In genomic region chr6:120362774-120363687, GRCm38 (mm10) we compare ENCODE assay signal across 8 mouse cellular contexts. TPM values are rescaled to one million over a fixed set of nuclear protein-coding genes. Genes with fewer than 3 reads are reported as not detected.
A peak's percentile ranks its signal among the peaks of the same experiment; 100 is the strongest.
DNase-seq lines count a peak whose midpoint lies in the region; ATAC-seq and TF ChIP-seq lines count a peak whose summit lies in the region.

No protein-coding gene starts in this region.

- in situ Hi-C loops in ES-E14 (cut with MboI; ENCODE audit: low sequenced_read_pairs in 2 of 2, unreplicated experiment in 2 of 2) = no loop called here

- H3K4me3 ChIP-seq in heart, embryonic 14.5 days (ENCODE audit: control insufficient read depth in 1 of 2, insufficient read depth in 1 of 2, low read depth in 1 of 2, low read length in 2 of 2) = peak overlapping the region; percentile 61 to 94
- H3K4me3 ChIP-seq in ES-E14 (ENCODE audit: insufficient read depth in 1 of 2, low read depth in 1 of 2, low read length in 2 of 2, poor library complexity in 1 of 2, severe bottlenecking in 1 of 2) (peak overlapping the region; percentile 92 to 97), macrophage (ENCODE audit: inconsistent target) (peak overlapping the region; percentile 95)
- H3K4me3 ChIP-seq in forebrain, embryonic 16.5 days (replicated peaks; ENCODE audit: low read length) = peak overlapping the region; percentile 95

- peaks cover 0 to 15% of the 10 kb centered on the region in 2 experiments; a peak in 2 of 4 replicates for H3K4me1 ChIP-seq in heart, embryonic 14.5 days (ENCODE audit: control insufficient read depth in 2 of 2, insufficient read depth in 2 of 2, low read length in 2 of 2)
- H3K4me1 ChIP-seq in ES-E14 (ENCODE audit: control insufficient read depth in 2 of 2, insufficient read depth in 2 of 2, low read length in 2 of 2, poor library complexity in 1 of 2) = peaks cover 0 to 3% of the 10 kb centered on the region in 2 experiments; a peak in 1 of 4 replicates
- peaks cover 14% of the 10 kb centered on the region for H3K4me1 ChIP-seq in forebrain, embryonic 16.5 days (replicated peaks; ENCODE audit: control insufficient read depth, insufficient read depth, low read length)

- H3K27ac ChIP-seq in heart, embryonic 14.5 days (replicated peaks in 1 of 2; ENCODE audit: control insufficient read depth in 1 of 2, insufficient read depth in 1 of 2, low read depth in 2 of 2, low read length in 2 of 2) = peak overlapping the region; percentile 94 to 98
- H3K27ac ChIP-seq in ES-E14 (ENCODE audit: insufficient read depth, low read depth, low read length, poor library complexity, severe bottlenecking) = peak overlapping the region; percentile 74
- peak overlapping the region; percentile 94 for H3K27ac ChIP-seq in forebrain, embryonic 16.5 days (ENCODE audit: low read length)
- peak overlapping the region; percentile 87 for H3K27ac ChIP-seq in macrophage

- peak overlapping the region; percentile 94 for H3K4me2 ChIP-seq in heart, embryonic 14.5 days (ENCODE audit: low read length)
- H3K4me2 ChIP-seq in forebrain, embryonic 16.5 days (ENCODE audit: low read length) = peak overlapping the region; percentile 70

- ATAC-seq in heart, embryonic 14.5 days (ENCODE audit: insufficient number of reproducible peaks, insufficient read depth, low FRiP score, low read depth) = no peak
- peak; percentile 32 for ATAC-seq in forebrain, embryonic 16.5 days

- peaks cover 39% of the 10 kb centered on the region for H3K79me2 ChIP-seq in macrophage (ENCODE audit: inconsistent target)

- H3K27me3 ChIP-seq in heart, embryonic 14.5 days (ENCODE audit: control insufficient read depth, insufficient read depth, low read length) = no peaks in the 10 kb centered on the region
- no peaks in the 10 kb centered on the region for H3K27me3 ChIP-seq in forebrain, embryonic 16.5 days (replicated peaks; ENCODE audit: control insufficient read depth, insufficient read depth, low read length)

- DNase-seq in heart, adult 11 months = no peak
- no peak for DNase-seq in ES-E14 (ENCODE audit: low read depth, low spot score)
- DNase-seq in frontal cortex, adult 2 months (ENCODE audit: extremely low spot score in 1 of 2, low spot score in 1 of 2) = no peak
- no peak for DNase-seq in layer of hippocampus, postnatal 10 days (ENCODE audit: low spot score in 2 of 2)
- no peak for DNase-seq in right cerebral cortex, postnatal 25 days

- 23% methylated on average over 15 of the region's 15 CpGs for WGBS in heart, embryonic 14.5 days
- WGBS in forebrain, embryonic 16.5 days = 24% methylated on average over 15 of the region's 15 CpGs
- WGBS in macrophage (ENCODE audit: missing documents) = 20% methylated on average over 15 of the region's 15 CpGs

- peak overlapping the region; percentile 96 for H3K9ac ChIP-seq in heart, embryonic 14.5 days (ENCODE audit: low read length)
- H3K9ac ChIP-seq in ES-E14 (ENCODE audit: insufficient read depth, low read depth, low read length, poor library complexity, severe bottlenecking) = peak overlapping the region; percentile 92
- H3K9ac ChIP-seq in forebrain, embryonic 16.5 days (replicated peaks; ENCODE audit: low read depth, low read length) = peak overlapping the region; percentile 90

- peaks cover 16% of the 10 kb centered on the region for H3K36me3 ChIP-seq in heart, embryonic 14.5 days (ENCODE audit: control insufficient read depth, insufficient read depth, low read length)
- peaks cover 5% of the 10 kb centered on the region; the same call in 1 of the 2 replicates for H3K36me3 ChIP-seq in ES-E14 (ENCODE audit: control insufficient read depth, insufficient read depth, low read length, poor library complexity, severe bottlenecking)
- peaks cover 3% of the 10 kb centered on the region; the same call in 1 of the 2 replicates for H3K36me3 ChIP-seq in forebrain, embryonic 16.5 days (ENCODE audit: control insufficient read depth, insufficient read depth)
- no peaks in the 10 kb centered on the region for H3K36me3 ChIP-seq in macrophage (ENCODE audit: inconsistent target)

- H3K9me3 ChIP-seq in heart, embryonic 14.5 days (ENCODE audit: control insufficient read depth, low read length) = no peaks in the 10 kb centered on the region
- no peaks in the 10 kb centered on the region for H3K9me3 ChIP-seq in ES-E14 (ENCODE audit: control insufficient read depth, insufficient read depth, low read depth, low read length)
- no peaks in the 10 kb centered on the region for H3K9me3 ChIP-seq in forebrain, embryonic 16.5 days (ENCODE audit: control insufficient read depth, low read length)

TF ChIP-seq in ES-E14, 5 proteins besides CTCF, POLR2A, EP300 and RAD21:
- TF ChIP-seq MAFK (IDR thresholded peaks at IDR 0.05; ENCODE audit: insufficient read depth, low read depth, low read length) (peak; percentile 73), ZC3H11A (IDR thresholded peaks at IDR 0.05; ENCODE audit: borderline replicate concordance, low read depth, low read length) (no peak)

RNA-seq across cellular contexts. Expression of gene Kdm5a, which starts 0.9 kb away (rescaled TPM):
- polyA plus RNA-seq in heart, embryonic 14.5 days (2014; fragmentation: Nextera tagmentation; extraction: Ambion mirVana) = 38.5 and 39.3 TPM in 2 replicates
- 46.6 and 53.3 TPM in 2 replicates for total RNA-seq in ES-E14 (2012; rRNA removed)
- polyA plus RNA-seq in forebrain, embryonic 16.5 days (2015; fragmentation: Nextera tagmentation; extraction: Ambion mirVana) = 47.1 and 48.3 TPM in 2 replicates
- total RNA-seq in macrophage (2018; cell fraction: chromatin; rRNA removed) = 100 to 1,000 TPM; 144 to 277 (median 196) TPM
- 10 to 100 TPM; 19.9 to 41.3 (median 30.3) TPM for total RNA-seq in macrophage (2018; cell fraction: cytosol; rRNA removed)
- total RNA-seq in macrophage (2018; cell fraction: nucleus; rRNA removed) = 100 to 1,000 TPM in 13 of 26 experiments, 10 to 100 TPM in 13; 56.9 to 163 (median 98.5) TPM
- polyA plus RNA-seq in macrophage (2018) = 19.9 to 27.4 TPM (median 21.8 TPM) in 3 replicates
- polyA plus RNA-seq in frontal cortex, adult 2 months (2012; rRNA removed) = 11.8 and 13.8 TPM in 2 replicates
- total RNA-seq in layer of hippocampus, postnatal 10 days (2021) = 10 to 100 TPM; 34.2 to 39.2 TPM

RNA-seq across cellular contexts. Expression of gene Ccdc77, which starts 1.1 kb away (rescaled TPM):
- polyA plus RNA-seq in heart, embryonic 14.5 days (2014; fragmentation: Nextera tagmentation; extraction: Ambion mirVana) = 21.1 and 21.8 TPM in 2 replicates
- total RNA-seq in ES-E14 (2012; rRNA removed) = 32.2 and 32.8 TPM in 2 replicates
- 13.3 and 13.7 TPM in 2 replicates for polyA plus RNA-seq in forebrain, embryonic 16.5 days (2015; fragmentation: Nextera tagmentation; extraction: Ambion mirVana)
- 10 to 100 TPM; 11.5 to 71.1 (median 37.9) TPM for total RNA-seq in macrophage (2018; cell fraction: chromatin; rRNA removed)
- 1 to 10 TPM; 1.9 to 6.8 (median 4.7) TPM for total RNA-seq in macrophage (2018; cell fraction: cytosol; rRNA removed)
- 10 to 100 TPM in 16 of 26 experiments, 1 to 10 TPM in 10; 5.0 to 30.5 (median 14.4) TPM for total RNA-seq in macrophage (2018; cell fraction: nucleus; rRNA removed)
- 6.0 to 6.9 TPM (median 6.8 TPM) in 3 replicates for polyA plus RNA-seq in macrophage (2018)
- polyA plus RNA-seq in frontal cortex, adult 2 months (2012; rRNA removed) = 7.3 and 7.7 TPM in 2 replicates
- 1 to 10 TPM; 8.3 to 8.4 TPM for total RNA-seq in layer of hippocampus, postnatal 10 days (2021)
